Mouse (Mus musculus) lung, postnatal 4 days (tissue): ENCODE measurements at regions not wholly inside any gene's neighbourhood (a gene's known extent, or its start where the extent isn't known, plus 50 kb on each side); places are given as distances from the start of the nearest gene placed in this dataset.

ENCODE experiments used
- DNase-seq, 2 experiments: peaks; one replicate each; pipeline ENCODE4 v3.0.0; 2021

- no peak for DNase-seq
These were observed 55.2 kb upstream of the Parp11 start for GRCm38 (mm10) chr6:127391258-127392011.

GRCm38 (mm10) chr6:127392012-127392798 lies 54.4 kb upstream of the Parp11 start:
- DNase-seq = peak in 1 of 2 experiments; percentile 39

- DNase-seq = no peak
These were observed 53.9 kb upstream of the Parp11 start for GRCm38 (mm10) chr6:127392799-127393172.

- DNase-seq = no peak
These were observed 52.6 kb upstream of the Parp11 start for GRCm38 (mm10) chr6:127393907-127394600.
